Mouse (Mus musculus) heart, adult 2 months (tissue): Measurements from ENCODE around the gene Smtn. TPM values are rescaled to one million over a fixed set of nuclear protein-coding genes. Genes with fewer than 3 reads are reported as not detected.
A peak's percentile ranks its signal among the peaks of the same experiment; 100 is the strongest.

Experiments used
- DNase-seq, 2 experiments: peaks; one replicate each; pipeline ENCODE4 v3.0.0; 2021
- H3K27ac ChIP-seq: fragments of 200-600 bp; 2 replicates; pipeline ENCODE4 v1.8.1; 2022
- H3K27me3 ChIP-seq: fragments of 200-500 bp; 2 replicates; pipeline ENCODE4 v1.6.1; 2012; ENCODE audit warnings: mild to moderate bottlenecking, low read length, inconsistent platforms, mixed read lengths; ENCODE audit not compliant: control insufficient read depth, insufficient read depth
- H3K36me3 ChIP-seq: fragments of 200-500 bp; 2 replicates; pipeline ENCODE4 v1.6.1; 2012; ENCODE audit warnings: low read length, inconsistent platforms; ENCODE audit not compliant: control insufficient read depth, insufficient read depth
- H3K4me1 ChIP-seq: fragments of 200-500 bp; 2 replicates; pipeline ENCODE4 v1.6.1; 2011; ENCODE audit warnings: low read length; ENCODE audit not compliant: control insufficient read depth, insufficient read depth
- H3K4me3 ChIP-seq: fragments of 200-600 bp; 2 replicates; pipeline ENCODE4 v1.8.1; 2022
- H3K79me2 ChIP-seq: fragments of 200-500 bp; replicated peaks from 2 replicates; pipeline ENCODE4 v1.6.1; 2012; ENCODE audit warnings: mild to moderate bottlenecking, inconsistent platforms, low read length, moderate library complexity, mixed read lengths; ENCODE audit not compliant: control insufficient read depth, insufficient read depth
- H3K9ac ChIP-seq: fragments of 200-500 bp; 2 replicates; pipeline ENCODE4 v1.6.1; 2012; ENCODE audit warnings: low read depth, mild to moderate bottlenecking, control low read depth, inconsistent platforms, low read length, mixed read lengths
- CTCF ChIP-seq: fragments of 200-600 bp; IDR thresholded peaks from 2 replicates; pipeline ENCODE4 v1.8.1; 2022; ENCODE audit warnings: antibody characterized with exemption, mild to moderate bottlenecking, moderate library complexity
- EP300 ChIP-seq: fragments of 200-500 bp; IDR thresholded peaks from 2 replicates; pipeline ENCODE4 v1.6.1; 2011; ENCODE audit warnings: low read depth, low read length, control low read depth; ENCODE audit not compliant: insufficient read depth
- POLR2A ChIP-seq: fragments of 200-500 bp; IDR thresholded peaks from 2 replicates; pipeline ENCODE4 v1.6.1; 2011; ENCODE audit warnings: mild to moderate bottlenecking, low read depth, low read length, control low read depth; ENCODE audit not compliant: insufficient read depth
- WGBS: fragments of 180-500 bp; shearing (Covaris S2); methylation state at CpG from one replicate; pipeline ENCODE4 v1.1.7; 2018; 5-methylcytosine and 5-hydroxymethylcytosine counted together
- intact Hi-C: fragments of 180-260 bp; cut with DNase I; formaldehyde crosslinking; loops from one replicate; pipeline ENCODE4 v1.15.1; 2025
- polyA plus RNA-seq: library from polyadenylated mRNA; depleted of rRNA; stranded (reverse); fragments of >200 nt; gene quantifications from 2 replicates; pipeline ENCODE4 v1.2.3, GENCODE M21; 2012
- total RNA-seq, 2 experiments: library from RNA; stranded (reverse); gene quantifications; 2 replicates each; pipeline ENCODE4 v1.2.3; 2021

Gene Smtn
- total and polyA plus RNA-seq, 3 experiments, result 137 to 167 (median 154) TPM

DNA sequence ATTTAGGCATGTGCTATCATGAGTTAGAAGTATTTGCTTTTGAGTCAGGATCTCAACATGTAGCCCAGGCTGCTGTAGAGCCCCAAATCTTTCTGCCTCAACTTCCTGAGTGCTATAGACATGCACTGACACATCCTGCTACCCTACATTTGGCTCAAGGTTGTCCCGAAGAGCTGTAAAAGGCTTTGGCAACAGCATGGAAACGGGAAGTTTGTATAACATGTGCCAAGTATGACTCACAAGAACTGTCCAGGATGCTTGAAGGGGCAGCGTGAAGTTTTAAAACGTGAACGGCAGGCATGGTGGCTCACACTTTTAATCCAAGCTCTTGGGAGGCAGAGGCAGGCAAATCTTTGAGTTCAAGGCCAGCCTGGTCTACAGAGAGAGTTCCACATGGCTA lies 19.8 kb upstream of the Smtn start:
- Histone ChIP-seq H3K4me1 (peaks cover 10% of the 10 kb centered on the region), H3K9ac (no peak overlapping the region), H3K27ac (no peak overlapping the region), H3K79me2 (no peaks in the 10 kb centered on the region), H3K36me3 (no peaks in the 10 kb centered on the region), H3K27me3 (no peaks in the 10 kb centered on the region), H3K4me3 (no peak overlapping the region)
- WGBS, result 24% methylated on average over 5 of the region's 5 CpGs
- intact Hi-C loops, result no loop called here
- DNase-seq, result no peak
- no peak for TF ChIP-seq EP300
- no peak for TF ChIP-seq CTCF
- TF ChIP-seq POLR2A, result no peak

DNA sequence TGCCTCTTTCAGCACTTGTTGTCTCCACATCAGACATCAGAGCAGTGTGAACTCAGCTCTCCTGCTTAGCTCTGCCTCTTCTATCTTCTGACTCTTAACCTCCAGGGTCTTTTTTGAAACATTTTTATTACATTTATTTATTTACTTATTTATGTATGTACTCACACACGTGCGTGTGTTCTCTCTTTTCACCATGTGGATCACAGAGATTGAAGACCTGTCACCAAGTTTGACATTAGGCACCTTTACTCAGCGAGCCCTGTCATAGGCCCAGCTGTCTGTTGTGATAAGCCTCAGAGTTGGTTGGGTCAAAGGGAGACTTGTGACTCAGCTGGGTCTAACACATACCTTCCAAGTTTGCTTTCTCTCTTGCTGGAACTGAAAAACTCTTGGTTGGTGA lies 17.4 kb upstream of the Smtn start:
- no peaks in the 10 kb centered on the region for H3K27me3 ChIP-seq
- no peak for DNase-seq
- H3K4me1 ChIP-seq, result peaks cover 3% of the 10 kb centered on the region
- WGBS, result 53% methylated on average over 3 of the region's 3 CpGs
- no peaks in the 10 kb centered on the region for H3K36me3 ChIP-seq
- H3K27ac ChIP-seq, result no peak overlapping the region
- TF ChIP-seq EP300, result no peak
- TF ChIP-seq POLR2A, result no peak
- no peak for TF ChIP-seq CTCF
- no peak overlapping the region for H3K4me3 ChIP-seq
- H3K79me2 ChIP-seq, result no peaks in the 10 kb centered on the region
- no peak overlapping the region for H3K9ac ChIP-seq
- intact Hi-C loops, result no loop called here

DNA sequence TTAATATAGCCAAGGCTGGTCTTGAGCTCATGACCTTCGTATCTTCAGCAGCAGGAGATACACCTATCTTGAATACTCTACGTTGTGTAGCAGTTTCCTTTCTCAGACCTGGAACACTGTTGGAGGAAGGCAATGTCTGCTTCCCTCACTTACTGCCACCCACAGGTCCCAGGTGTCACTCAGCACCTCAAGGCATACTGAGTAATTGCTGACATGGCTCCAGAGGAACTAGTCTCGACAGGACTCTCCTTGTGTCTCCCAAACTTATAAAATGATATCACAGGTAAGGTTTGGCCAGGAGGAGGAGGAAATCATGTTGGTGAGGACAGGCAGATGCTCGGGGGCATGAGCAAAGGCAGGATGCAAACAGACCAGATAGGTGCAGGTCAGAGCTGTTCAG lies 14.6 kb upstream of the Smtn start:
- Histone ChIP-seq H3K27ac (no peak overlapping the region), H3K79me2 (no peaks in the 10 kb centered on the region), H3K9ac (no peak overlapping the region), H3K4me3 (no peak overlapping the region), H3K36me3 (no peaks in the 10 kb centered on the region), H3K4me1 (peaks cover under 1% of the 10 kb centered on the region; the same call in 1 of the 2 replicates), H3K27me3 (no peaks in the 10 kb centered on the region)
- no peak for DNase-seq
- 82% methylated on average over 4 of the region's 4 CpGs for WGBS
- intact Hi-C loops, result no loop called here
- no peak for TF ChIP-seq POLR2A
- no peak for TF ChIP-seq EP300
- TF ChIP-seq CTCF, result no peak

DNA sequence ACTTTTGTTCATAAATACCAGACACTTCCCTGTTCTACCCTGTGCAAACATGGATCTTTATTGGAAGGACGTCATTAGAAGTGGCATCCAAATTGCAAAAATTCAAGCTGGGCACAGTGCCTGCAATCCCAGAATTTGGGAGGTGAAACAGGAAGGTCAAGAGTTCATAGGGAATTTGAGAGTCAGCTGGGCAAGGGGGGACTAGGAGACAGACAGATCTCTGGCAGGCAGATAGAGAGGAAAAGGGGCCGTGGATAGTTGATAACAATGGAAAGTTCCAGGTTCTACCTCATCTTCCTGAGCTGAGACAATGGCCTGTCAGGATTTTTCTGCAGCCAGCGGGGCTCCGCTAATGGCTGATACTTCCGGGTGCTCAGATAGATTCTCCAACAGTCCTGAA lies 9.4 kb upstream of the Smtn start:
- Histone ChIP-seq H3K27ac (peak overlapping the region; percentile 48), H3K4me1 (peaks cover 4% of the 10 kb centered on the region), H3K27me3 (no peaks in the 10 kb centered on the region), H3K79me2 (no peaks in the 10 kb centered on the region), H3K36me3 (no peaks in the 10 kb centered on the region), H3K9ac (no peak overlapping the region), H3K4me3 (no peak overlapping the region)
- TF ChIP-seq POLR2A, result no peak
- no peak for TF ChIP-seq CTCF
- no peak for TF ChIP-seq EP300
- WGBS, result 51% methylated on average over 5 of the region's 5 CpGs
- intact Hi-C loops, result no loop called here
- peak in 1 of 2 experiments; percentile 30 for DNase-seq

DNA sequence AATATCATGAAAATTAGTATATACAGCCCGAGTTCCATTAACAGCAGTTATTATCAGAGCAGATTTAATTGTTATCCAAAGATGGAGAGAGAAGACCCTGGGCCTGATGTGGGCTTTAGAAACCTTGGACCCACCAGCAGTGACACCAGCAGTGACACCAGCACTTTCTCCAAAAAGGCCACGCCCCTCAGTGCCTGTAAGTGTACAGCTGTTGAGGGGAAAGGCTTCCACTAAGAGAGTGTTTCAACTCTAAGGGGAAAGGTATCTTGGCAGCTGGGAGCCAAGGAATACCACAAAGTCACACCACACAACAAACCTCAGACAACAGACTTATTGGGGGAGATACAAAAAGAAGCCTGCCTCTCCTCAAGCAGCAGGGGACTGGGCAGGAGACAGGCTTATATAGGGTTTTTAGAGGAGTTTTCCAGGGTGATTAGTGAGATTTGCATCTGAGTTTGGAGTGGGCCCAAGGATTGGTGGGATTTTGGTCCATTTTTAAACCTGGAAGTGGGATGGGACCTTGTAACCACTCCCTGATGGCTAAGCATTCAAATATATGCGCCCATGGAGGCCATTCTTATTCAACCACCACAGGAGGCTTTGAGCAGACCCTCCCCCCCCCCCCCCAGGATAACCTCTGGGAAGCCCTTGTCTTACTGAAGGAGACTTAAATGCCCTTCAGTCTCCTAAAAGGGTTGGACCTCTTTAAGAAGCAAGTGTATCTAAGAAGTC lies 8.3 kb upstream of the Smtn start:
- H3K4me3 ChIP-seq, result no peak overlapping the region
- intact Hi-C loops, result no loop called here
- H3K4me1 ChIP-seq, result peaks cover 4% of the 10 kb centered on the region
- H3K36me3 ChIP-seq, result no peaks in the 10 kb centered on the region
- no peaks in the 10 kb centered on the region for H3K79me2 ChIP-seq
- no peak for DNase-seq
- no peaks in the 10 kb centered on the region for H3K27me3 ChIP-seq
- H3K27ac ChIP-seq, result no peak overlapping the region
- no peak overlapping the region for H3K9ac ChIP-seq
- TF ChIP-seq POLR2A (no peak), CTCF (no peak)
- 85% methylated on average over 3 of the region's 3 CpGs for WGBS

DNA sequence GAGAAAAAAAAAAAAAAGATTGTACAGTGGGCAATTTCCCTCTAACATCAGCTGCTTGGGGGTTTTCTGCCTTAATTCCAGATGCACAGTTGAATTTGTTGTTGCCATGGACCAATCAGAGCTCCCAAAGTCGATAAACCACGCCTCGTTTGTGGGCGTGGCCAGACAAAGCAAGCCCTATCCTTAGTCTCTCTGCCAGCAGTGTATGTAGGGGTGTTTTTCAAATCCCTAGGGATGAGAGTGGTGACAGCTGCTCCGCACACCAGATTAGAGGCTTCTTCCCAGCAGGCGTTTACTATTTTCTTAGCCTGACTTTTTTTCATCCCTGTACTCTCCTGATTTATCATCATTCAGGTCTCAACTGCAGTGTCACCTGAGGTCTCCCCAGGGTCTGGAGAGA lies 7.6 kb upstream of the Smtn start:
- no peaks in the 10 kb centered on the region for H3K79me2 ChIP-seq
- no peaks in the 10 kb centered on the region for H3K27me3 ChIP-seq
- TF ChIP-seq CTCF, result no peak
- no peak for TF ChIP-seq EP300
- TF ChIP-seq POLR2A, result no peak
- no peaks in the 10 kb centered on the region for H3K36me3 ChIP-seq
- intact Hi-C loops, result no loop called here
- WGBS, result 27% methylated on average over 6 of the region's 6 CpGs
- no peak for DNase-seq
- no peak overlapping the region for H3K9ac ChIP-seq
- H3K4me3 ChIP-seq, result no peak overlapping the region
- H3K27ac ChIP-seq, result no peak overlapping the region
- H3K4me1 ChIP-seq, result peaks cover 8% of the 10 kb centered on the region
